Mouse (Mus musculus): ENCODE data around the gene Casc3.

Gene Casc3

DNA sequence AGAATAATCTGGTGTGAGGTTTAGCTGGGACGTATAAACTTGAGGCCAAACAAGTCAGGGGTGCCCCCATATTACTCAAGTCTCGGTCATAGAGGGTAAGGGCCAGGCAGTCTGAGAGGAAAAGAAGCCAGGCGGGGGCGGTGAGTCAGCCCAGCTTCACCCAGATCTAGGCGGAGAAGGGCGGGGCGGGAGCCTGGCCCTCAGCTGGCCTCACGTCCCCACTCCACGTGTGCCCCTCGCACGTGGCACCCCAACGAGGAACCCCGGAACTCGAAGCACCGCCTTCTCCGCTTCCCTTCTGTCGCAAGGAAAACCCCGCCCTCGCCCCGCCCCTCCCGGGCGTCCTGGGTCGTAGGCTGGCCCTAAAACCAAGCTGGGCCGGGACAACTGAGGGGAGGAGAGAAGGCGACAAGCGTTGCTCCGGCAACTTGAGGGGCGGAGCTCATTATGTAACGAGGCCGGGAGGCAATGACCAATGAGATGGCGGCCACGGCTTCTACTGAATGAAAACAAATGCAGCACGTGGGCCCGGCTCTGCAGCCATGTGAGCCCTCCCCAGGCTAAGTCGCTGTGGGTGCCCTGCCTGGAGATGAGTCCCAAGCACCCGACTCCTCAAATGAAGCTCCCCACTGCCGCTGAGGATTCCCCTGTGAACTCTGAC is 30.9 kb upstream of the Casc3 start:
- peak; percentile 100 for DNase-seq (ENCODE audit: low spot score)

DNA sequence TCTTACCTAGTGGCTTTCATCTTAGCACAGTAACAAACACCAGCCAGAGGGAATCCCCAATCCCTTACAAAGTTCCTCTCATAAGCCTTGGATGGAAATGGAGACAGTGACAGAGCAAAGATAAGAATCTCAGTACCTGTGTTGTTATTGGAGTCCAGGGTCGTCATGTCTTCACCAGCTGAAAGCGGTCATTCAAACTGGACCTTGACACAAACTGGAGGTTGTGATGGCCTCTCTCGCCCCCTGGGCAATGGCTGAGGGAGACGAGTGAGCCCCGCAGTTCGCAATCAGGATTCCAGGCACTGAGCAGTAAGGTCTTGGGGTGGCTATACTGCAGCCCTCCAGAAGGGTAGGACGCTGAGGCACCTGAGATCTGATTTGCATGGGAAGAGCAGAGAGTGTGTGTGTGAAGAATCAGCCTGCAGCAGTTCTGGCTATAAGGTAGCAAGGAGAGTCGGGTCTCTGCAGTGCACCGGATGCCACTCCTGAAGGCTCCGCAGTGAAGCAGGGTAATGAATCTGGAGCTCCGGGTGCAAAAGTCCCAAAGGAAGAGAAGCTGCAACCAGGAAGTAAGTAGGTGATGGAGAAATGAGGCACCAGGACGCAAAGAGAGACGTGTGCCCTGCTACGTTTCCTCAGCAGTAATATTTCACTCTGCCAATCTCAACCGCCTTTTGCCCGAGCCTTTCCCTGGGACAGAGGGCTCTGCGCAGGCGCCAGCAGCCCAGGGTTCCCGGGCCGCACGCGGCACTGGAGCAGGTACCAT is 29.9 kb upstream of the Casc3 start, which contains the start of gene Nr1d1:
Gene Nr1d1, minus strand, starts transcription at position 752 of the 766 bp plus-strand sequence.
- no peak for DNase-seq (ENCODE audit: low spot score)

DNA sequence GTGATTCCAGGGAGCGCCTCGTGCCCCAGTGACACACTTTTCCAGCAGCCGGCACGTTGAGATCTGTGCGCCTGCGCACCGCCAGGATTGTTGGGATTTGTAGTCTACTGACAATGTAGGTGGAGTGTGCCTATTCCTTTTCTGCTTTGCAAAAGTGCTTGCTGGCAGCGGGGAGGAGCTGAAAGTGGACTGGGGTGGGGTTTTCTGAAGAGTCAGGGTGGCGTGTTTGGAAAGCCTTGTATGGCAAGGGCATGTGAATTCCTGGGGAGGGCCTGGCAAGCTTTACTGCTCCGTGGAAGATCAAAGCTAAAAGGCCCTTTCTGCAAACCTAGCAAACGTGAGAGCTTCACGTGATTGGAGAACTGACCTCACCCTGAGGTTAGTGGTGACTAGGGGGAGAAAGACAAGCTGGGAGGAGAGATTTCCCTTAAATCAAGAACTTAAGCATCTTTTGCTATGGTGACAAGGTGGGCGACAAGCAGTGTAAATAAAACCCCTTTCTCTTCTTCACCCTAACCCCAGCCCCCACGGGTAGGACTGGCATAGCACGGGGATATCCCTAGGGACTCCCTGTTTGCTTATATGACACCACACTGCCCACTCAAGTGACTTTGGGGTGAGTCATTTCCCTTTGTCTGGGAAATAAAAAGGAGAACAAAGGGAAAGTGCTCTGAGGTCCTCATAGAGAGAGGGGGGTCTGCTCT is 29.2 kb upstream of the Casc3 start:
- peak; percentile 99 for DNase-seq (ENCODE audit: low spot score)

DNA sequence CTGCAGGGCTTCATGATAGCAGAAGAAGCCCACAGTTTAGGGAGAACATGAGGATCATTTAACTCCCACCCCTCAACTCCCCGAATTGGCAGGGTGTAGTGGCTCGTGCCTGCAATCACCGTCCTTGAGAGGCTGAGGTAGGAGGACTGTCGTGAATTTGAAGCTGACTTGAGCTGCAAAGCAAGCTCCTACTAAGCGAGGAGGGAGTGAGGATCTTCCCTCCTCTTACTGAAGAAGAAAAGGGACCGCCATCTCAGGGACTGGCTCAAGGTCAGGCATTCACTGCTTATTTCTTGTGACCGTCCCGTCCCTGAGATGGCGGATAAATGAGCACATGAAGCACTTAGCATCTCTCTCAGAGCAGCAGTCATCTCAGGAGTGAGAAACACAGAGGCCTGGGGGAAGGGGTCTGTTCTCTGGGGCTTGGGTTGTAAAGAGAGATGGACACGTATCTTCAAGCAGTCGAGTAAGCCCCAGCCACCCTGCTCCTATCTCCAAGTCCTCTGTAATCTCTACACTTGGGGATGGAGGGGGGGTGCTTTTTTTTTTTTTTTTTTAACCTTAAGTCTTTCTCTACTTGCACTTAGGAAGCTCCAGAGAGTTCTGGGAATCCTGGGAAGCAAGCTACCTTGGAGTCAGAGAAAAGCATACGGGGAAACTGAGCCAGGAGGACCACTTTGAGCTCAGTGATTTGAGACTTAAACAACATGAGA is 28.5 kb upstream of the Casc3 start:
- no peak for DNase-seq (ENCODE audit: low spot score)

DNA sequence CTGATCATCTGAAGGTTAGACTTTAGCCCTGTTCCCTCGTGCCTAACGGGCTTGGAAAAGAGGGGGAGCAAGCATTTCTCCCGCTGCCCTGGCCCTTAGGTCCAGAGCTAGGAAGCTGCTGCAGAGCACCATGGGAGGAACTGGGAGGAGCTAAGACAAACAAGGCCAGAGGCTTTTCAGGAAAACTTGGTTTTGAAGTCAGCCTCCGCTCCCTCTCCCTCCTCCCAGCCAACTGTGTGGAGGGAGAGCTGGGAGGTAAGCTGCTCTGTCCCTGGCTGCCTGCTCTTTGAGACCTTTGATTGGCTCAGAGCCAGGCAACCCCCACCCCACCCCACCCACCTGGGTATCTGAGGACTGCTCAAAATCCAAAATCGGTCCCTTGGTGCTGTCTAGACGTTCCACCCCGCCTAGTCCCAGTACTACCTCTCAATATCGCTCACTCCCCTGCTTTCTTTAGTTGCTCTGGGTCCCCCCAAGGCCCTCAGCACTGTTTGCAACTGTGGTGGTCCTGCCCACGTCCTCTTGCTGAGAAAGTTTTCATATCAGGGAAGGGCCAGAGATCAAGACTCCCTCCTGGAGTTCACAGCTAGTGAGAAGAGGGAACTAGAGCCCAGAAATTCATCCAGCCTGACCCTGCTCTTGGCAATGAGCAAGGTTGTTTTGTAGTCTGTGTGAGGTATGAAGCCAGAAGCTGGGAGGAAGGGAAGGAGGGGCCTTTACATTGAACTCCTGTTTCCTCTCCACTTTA is 27.7 kb upstream of the Casc3 start:
- DNase-seq (ENCODE audit: low spot score): peak; percentile 56

DNA sequence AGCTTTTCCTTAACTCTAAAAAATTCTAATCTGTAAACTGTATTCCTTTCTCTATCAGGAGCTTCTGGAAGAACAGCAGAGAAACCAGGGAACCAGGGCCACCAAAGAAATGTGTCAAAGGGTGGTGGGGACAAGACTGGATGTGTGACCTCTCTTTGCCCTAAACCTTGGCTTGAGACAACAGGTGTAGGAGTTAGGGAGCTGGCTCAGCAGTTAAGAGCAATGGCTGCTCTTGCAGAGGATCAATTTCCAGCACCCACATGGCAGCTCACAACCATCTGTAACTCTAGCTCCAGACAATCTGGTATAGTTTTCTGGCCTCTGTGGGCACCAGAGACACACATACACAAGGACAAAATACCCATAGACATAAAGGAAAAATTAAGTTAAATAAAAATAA is 26.8 kb upstream of the Casc3 start:
- DNase-seq (ENCODE audit: low spot score): no peak

DNA sequence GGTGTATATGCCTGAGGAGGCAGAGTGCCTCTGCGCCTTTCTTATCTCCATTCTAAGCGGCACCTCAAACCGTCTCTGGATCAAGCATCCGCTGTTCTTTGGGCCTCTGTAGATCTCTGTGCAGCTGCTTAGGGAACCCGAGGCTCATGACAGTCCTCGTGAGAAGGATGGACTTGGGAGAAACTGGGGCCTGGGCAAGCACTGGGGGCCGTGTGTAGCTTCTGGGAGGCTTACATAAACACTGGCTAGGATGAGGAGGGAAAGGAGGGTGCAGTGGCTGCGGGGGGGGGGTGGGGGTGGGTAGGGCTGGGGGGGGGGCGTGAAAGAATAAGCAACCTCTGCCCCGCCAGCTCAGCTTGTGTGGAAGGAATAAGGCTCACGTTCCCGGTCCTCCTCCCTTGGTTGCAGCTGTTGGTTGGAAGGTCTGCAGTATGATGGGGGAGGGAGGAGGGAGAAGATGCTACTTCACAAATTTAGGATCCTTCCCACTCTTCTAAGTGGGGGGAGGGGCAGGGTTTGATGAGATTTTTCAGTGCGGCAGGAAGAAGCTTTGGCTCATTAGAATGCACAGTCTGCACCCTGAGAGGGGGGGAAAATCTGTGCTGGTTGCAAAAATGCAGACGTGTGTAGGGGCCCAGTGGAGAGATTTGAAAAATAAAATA is 22.7 kb upstream of the Casc3 start:
- peak; percentile 65 for DNase-seq (ENCODE audit: low spot score)

DNA sequence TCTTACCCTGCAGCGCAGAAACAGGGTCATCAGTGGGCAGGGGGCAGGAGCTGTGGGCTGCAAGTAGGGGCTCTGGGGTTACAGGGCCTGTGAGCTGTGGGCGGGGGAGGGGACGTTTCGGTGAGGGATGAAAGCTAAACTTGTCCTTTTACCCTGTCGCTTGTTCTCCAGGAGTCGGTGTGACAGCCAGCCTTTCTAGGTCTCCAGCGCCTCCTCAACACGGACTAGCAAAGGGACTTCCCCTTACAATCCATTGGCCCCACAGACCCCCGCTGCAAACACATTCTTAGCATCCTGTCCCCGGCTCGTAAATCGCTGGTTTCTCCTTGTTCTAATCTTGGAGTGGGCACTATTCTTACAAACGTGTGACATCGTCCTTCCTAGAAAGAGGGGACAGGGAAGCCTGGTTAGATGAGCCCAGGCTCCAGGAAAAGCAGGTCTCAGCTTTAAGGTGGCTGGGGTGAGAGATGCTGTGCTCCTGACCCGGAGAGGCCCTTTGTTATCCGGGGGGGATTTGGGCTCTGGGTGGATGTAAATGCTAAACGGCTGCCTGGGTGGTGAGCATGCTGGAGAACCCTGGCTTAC is 22.0 kb upstream of the Casc3 start:
- DNase-seq (ENCODE audit: low spot score): peak; percentile 11

DNA sequence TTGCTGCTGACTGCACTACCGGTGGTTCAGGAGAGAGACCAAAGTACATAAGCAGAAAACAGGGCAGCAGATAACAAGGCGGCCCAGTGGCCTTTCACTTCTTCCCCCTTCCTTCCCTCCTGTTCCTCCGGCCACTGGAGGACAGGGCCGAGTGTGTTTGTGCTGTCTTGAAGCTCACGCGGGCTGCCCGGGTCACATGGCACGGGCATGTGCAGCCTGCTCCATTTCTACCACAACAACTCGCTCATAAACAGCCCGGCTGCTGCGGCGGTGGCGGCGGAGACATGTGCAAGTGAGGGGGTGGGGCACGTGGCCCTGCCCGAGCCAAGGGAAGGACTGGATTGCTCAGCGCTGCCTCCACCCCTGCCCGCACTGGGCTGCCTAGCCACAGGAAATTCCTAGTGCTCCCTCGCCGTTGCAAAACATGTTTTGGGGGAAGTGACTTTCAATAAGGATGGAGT is 21.4 kb upstream of the Casc3 start:
- peak; percentile 96 for DNase-seq (ENCODE audit: low spot score)

DNA sequence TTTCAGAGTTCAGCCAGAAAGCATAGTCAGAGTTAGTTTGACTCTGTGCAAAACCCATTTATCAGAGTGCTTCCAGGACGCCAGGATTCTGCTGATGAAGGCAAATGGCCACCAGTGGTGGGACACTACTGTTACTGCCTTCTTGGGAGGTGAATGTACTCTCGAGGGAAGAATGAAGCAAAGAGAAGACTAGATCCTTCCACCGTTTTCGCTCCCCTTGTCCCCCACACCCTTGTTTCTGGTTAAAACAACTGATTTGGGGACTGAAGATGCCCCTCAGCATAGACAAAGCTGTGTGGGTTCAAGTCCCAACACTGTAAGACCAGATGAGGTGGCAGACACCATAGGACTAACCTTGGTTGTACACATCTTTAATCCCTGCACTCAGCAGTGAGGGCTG is 20.6 kb upstream of the Casc3 start:
- no peak for DNase-seq (ENCODE audit: low spot score)

DNA sequence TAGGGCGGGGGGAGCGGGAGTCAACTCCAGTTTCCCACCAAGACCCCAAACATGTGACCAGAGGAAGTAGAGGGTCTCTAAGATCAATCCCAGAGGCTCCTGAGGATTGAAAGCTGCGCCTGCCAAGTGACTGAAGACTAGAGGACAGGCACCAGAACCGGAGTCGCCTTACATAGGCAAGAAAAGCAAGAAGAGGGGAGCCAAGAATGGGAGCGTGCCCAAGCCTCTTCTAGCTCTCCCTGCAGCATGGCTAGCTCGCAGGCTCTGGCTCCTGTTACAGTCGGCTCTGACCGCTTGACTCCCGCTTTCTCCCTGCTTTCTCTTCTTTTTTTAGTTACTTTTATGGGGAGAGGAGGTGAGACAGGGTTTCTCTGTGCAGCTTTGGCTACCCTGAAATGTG is 19.5 kb upstream of the Casc3 start:
- DNase-seq (ENCODE audit: low spot score): peak; percentile 28

DNA sequence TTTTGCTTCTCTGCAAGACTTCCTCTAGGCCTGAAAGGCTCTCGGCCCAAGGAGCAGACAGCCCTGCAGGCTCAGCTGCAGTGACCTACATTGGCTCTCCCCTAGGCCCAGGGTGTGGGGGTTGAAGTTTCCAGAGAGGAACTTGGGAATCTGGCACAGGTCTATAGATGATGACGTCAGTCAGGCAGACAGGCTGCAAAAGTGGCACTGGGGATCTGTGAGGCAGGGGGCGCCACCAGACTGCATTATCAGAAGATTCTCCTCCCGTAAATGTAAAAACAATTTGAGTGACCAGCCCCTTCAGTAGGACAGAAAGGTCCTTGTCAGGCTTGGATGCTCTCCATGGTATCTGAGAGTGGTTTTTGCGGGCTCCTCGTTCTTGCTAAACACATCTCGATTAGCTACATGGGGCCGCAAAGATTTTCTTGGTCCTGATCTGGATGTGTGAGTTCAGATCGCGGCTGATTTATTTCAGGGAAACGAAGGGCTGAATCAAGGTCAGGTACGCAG is 18.9 kb upstream of the Casc3 start:
- peak; percentile 71 for DNase-seq (ENCODE audit: low spot score)

DNA sequence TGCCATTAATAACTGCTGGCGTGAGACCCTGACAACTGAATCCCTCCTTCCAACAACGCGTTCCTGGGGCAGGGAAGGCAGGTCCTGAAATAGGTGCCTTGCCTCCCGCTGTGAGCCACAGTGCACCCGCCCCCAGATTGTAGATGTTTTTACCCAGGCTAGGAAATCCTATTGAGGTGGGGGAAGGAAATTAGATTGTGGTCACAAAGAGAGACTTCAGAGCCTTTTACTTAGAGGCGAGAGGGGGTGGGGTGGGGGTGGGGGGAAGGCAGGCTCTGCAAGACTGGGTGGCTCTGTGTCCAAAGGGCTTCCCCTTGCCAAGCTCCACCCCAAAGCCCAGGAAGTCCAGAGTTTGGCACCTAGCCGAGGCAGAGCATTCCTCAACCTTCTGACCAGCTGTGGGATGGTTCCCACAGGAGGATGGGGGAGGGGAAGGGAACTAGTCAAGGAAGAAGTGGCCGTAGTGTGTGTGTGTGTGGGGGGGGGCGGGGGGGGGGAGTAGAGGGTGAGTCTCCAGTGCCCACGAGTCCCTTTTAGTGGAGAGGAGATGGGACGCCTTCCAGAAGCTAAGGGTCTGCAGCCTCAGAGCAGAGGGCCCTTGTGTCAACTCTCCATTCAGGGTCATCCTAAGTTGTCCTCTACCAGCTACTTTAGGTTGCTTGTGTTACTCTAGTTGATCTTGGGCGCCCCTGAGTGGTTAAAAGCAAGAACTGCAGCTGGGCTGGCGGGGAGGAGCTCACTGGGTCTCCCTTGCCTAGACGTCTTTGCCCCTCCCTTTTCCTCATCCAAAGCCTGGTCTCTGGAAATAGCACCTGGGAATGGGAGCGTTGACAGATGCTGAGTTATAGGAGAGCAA is 18.1 kb upstream of the Casc3 start:
- DNase-seq (ENCODE audit: low spot score): peak; percentile 95

DNA sequence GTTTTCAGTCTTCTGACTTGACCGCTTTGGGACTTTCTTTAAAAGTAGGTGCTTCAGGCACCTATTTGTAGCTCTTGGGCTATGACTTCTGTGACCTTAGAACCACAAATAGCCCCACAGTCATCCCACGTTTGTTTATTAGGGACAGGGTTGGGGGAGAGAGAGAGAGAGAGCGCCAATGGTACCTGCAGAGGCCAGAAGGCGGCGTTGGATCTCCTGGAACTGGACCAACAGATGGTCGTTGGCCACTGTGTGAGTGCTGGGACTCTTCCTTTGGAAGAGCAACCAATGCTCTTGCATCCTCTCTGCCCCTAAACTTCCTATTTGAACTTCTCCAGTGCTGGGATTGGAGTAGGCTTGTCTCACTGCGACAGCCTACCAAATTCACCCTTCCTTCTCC is 17.5 kb upstream of the Casc3 start:
- peak; percentile 18 for DNase-seq (ENCODE audit: low spot score)

DNA sequence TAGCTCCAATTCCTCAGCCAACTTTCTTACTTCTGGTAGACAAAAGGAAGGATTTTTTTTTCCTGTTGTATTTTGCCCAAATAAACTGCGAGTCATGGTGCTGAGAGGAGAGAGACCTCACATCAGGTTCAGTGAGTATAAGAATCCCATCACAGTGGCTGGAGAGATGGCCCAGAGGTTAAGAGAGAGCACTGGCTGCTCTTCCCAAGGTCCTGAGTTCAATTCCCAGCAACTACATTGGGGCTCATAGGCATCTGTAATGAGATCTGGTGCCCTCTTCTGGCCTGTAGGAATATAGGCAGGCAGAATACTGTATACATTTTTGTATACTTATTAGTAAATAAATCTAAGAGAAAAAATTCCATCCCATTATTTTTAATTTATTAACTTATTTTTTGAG is 17.0 kb upstream of the Casc3 start:
- DNase-seq (ENCODE audit: low spot score): no peak

DNA sequence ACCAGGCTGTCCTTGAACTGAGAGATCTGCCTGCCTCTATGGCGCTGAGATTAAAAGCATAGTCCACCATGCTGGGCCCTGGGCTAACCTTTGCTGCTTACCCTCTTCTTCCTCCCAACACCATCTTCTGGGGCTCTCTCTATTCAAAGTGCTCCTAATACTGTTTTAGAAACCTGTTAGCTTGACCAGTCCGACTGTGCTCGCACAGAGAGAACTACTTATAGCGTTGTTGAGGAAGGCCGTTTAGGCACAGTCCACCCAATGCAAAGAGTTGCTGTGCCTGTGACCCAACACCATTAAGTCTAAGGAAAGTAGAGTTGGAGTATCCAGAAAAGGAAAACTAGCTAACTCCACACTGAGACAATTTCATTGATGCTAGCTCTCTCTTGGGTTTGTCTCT is 16.6 kb upstream of the Casc3 start:
- peak; percentile 9 for DNase-seq (ENCODE audit: low spot score)

DNA sequence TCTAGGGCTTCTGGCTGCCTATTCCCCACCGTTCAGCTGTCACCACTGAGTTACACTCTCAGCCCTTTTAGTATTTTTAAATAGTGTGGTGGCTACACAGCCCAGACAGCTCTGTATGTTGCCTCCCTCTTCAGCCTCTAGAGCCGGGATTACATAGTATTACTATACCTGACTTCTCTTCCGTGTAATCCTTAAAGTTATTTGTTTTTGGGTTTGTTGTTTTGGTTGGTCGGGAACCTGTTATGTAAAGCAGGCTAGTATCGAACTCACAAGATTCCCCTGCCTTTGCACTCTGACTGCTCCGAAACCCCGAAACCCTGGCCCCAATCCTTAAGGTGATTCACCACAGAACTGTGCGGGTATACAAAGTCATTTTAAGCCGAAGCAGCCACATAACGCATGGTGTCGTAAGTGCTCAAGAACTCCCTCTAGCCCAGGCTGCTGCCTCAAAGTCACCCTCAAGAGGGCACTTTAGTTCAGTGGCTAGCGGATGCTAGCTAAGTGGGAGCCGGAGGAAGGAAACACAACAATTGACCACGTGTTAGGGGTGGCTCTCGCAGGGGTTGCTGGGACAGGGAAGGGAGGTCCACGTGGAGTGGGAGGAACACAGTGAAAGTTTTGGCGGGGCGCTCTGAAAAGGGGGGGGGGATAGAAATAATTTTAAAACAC is 16.0 kb upstream of the Casc3 start:
- DNase-seq (ENCODE audit: low spot score): peak; percentile 89

DNA sequence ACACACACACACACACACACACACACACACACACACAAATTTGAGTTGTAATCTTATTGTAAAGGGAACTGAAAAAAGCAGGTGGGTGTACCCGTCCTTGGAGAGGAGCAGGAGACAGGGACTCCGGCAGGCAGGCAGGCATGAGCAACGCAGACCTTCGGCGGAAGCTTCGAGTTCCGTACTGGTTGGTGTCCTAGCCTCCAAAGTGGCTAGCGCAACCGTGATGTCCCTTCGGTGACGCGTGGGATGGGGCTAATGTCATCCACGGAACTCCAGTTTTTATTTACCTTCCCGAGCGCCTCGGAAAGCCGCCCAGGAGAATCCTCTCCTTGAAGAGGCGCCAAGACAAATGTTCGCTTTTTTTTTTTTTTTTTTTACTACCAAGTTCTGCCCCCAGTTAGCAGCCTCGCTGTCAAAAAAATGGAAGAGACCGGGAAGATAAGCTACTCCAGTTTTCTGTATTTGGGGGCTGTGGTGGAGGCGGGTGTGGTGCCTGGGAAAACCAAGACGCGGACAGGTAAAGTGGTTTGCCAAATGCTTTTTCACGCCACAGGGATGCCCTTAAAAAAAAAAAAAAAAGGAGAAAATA is 15.4 kb upstream of the Casc3 start:
- no peak for DNase-seq (ENCODE audit: low spot score)

DNA sequence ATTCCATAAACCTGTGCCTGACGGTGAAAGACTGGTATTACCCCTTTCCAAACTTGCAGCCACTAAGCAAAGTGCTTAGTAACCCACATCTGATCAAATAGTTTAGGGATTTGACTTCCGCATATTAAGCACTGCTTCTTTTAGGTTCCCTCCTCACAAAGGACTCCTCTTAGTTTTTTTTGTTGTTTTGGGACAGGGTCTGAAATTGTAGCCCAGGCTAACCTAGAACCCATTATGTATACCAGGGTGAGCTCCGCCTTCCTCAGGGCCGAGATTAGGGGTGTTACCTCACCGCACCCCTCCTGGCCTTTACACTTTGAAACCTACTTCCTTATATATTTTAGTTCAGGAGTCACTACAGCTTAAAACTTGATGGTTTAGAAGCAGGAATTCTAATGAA is 14.9 kb upstream of the Casc3 start:
- DNase-seq (ENCODE audit: low spot score): no peak

All from urinary bladder, postnatal 14 days (tissue).